Mouse (Mus musculus): ENCODE data around the gene Shroom3.

Gene Shroom3

GRCm38 (mm10) chr5:92683351-92683807 lies at the start of gene Shroom3:
Shroom3 (plus strand) TSS chr5:92683435.
- no peak for DNase-seq (ENCODE audit: low read depth, low spot score)

DNA sequence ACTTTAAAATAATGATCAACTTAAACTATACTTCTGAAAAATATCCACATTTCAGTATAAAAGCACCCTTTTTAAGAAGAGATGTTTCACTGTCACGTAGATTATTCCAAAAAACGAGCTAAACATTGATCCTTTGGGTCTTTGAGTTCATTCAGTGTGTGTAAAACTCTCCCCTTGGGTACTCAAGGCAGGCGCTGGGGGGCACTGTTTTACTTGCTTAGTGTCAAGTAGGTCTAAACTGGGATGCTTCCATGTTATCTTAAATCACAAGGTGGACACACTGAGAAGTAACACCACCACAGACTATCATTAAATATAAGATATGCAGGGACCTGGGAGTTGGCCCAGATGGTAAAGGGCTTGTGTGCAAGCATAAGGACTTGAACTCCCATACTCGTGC lies 49.7 kb upstream of the Shroom3 start:
- DNase-seq (ENCODE audit: low read depth, low spot score), result no peak

GRCm38 (mm10) chr5:92634916-92635315 lies 48.3 kb upstream of the Shroom3 start:
- DNase-seq (ENCODE audit: low read depth, low spot score), result no peak

DNA sequence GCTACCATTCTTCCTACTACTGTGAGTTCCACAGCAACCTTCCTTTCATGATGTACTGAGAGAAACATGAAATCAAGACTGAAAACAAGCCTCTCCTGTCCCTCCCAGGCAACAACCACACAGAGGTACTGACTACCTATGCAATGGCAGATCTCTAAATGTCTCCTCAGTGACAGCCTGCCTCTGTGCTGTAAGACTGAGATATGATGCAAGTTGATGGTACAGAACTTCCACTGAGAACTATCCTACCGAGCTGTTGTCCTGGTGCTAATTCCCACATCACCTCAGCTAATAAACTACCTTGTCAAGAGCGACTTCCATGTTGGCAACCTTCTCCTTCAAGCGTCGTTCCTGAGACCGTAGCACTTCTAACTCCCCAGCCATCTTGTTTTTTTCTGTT lies 47.3 kb upstream of the Shroom3 start:
- DNase-seq (ENCODE audit: low read depth, low spot score), result no peak

- no peak for DNase-seq (ENCODE audit: low read depth, low spot score)
Measured at GRCm38 (mm10) chr5:92640861-92641260, 42.4 kb upstream of the Shroom3 start.

- no peak for DNase-seq (ENCODE audit: low read depth, low spot score)
Measured at GRCm38 (mm10) chr5:92656256-92656655, 27.0 kb upstream of the Shroom3 start.

DNA sequence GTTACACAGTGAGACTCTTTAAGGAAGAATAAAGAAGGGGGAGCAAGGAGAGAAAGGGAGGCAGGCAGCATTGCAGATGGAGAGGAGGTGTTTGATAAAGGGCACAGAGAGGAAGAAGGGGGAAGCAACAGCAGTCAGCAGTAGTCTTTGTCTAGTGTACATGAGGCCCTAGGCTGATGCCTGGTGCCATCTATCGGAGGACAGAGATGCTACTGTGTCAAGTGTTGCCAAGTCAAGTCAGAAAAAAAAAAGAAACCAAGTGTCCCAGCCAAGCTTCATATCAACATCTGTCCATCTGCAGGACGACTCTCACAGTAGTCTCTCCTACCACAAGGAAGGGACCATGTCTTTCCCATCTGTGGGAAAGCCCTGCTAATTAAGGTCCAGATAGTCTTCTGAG lies 18.9 kb upstream of the Shroom3 start:
- no peak for DNase-seq (ENCODE audit: low read depth, low spot score)

DNA sequence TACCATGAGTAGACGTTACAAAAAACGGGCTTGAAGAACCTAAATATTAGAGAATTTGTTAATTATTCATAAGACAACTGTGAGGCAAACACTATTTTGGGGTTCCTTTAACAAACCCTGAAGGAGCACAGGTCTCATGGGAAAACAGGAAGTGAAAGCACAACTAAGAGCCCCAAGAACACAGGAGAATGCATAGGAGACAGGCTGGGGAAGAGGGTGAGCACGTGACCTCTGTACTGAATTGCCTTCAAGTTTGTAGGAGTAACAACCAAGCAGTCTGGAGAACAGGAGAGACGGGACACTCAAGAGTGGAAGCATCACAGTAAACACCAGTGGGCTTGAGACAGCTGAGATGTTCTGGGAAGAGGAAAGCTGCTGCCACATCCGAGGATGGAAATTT lies 16.4 kb upstream of the Shroom3 start:
- DNase-seq (ENCODE audit: low read depth, low spot score), result no peak

DNA sequence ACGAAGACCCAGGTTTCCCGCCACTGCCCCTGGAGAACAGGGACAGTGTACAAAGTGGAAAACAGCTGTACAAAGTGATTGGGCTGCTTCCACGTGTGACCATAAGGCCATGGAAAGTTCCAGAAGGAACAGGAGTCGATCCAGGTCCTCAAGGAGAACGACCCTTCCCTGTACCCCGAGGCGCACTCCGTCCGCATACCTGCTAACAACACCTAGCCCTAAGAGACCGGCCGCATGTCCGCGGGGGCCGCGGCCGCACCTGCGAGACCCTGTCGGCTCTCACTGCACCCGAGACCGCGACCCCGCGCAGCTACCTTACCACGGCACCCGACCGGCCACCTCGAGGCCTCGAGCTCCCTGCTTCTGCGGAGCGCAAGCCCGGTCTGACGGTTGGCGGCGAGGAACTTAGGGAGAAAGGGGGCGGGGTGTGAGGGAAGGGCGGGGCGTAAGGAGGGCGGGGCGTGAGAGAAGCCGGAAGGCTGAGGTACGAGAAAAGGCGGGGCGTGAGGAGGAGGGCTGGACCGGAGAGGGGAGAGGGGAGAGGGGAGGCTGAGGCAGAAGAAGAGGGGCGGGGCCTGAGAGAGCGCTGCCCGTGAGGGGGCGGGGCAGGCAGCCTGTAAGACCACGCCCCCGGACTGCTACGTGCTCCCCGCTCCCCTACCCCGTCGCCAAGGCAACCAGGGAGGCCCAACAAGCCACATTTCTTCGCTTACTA lies 8.2 kb upstream of the Shroom3 start, which contains the start of gene Ccdc158:
Gene Ccdc158 (minus strand): TSS at position 413 of the 715 bp plus-strand sequence.
- no peak for DNase-seq (ENCODE audit: low read depth, low spot score)

DNA sequence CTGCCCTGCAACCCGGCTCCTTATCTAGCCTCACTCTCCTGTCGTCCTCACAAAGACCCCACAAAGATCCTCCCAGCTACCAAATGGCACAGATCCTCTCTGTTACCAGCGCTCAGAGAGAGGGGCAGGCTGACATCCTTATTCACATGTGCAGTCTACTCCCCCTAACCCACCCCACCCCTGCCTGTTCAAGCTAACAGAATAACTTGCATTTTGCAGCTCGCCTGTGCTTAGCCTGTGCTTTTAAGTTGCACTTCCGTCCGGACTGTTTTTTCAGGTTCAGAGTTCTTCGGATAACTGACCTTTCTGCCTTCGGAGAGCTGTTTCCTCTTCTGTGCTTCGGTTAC lies 7.7 kb upstream of the Shroom3 start:
- no peak for DNase-seq (ENCODE audit: low read depth, low spot score)

DNA sequence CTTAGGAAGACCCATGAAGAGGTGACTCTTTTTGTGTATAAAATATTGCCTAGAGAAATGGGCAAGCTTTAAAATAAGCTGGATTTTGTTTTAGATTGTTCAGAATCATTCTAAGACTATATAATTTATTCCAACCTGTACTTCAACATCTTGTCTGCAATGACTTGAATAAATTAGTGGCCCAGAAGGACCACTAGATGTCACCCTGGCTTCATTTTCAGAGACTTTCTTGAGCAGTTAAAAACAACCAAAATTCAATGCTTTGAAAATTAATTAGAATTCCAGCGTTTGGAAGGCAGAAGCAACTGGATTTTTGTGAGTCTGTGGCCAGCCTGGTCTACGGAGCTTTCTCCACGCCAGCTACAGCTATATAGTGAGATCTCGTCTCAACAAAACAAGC lies 3.8 kb upstream of the Shroom3 start:
- DNase-seq (ENCODE audit: low read depth, low spot score), result no peak

- no peak for DNase-seq (ENCODE audit: low read depth, low spot score)
Measured at GRCm38 (mm10) chr5:92681861-92682260, 1.4 kb upstream of the Shroom3 start.

DNA sequence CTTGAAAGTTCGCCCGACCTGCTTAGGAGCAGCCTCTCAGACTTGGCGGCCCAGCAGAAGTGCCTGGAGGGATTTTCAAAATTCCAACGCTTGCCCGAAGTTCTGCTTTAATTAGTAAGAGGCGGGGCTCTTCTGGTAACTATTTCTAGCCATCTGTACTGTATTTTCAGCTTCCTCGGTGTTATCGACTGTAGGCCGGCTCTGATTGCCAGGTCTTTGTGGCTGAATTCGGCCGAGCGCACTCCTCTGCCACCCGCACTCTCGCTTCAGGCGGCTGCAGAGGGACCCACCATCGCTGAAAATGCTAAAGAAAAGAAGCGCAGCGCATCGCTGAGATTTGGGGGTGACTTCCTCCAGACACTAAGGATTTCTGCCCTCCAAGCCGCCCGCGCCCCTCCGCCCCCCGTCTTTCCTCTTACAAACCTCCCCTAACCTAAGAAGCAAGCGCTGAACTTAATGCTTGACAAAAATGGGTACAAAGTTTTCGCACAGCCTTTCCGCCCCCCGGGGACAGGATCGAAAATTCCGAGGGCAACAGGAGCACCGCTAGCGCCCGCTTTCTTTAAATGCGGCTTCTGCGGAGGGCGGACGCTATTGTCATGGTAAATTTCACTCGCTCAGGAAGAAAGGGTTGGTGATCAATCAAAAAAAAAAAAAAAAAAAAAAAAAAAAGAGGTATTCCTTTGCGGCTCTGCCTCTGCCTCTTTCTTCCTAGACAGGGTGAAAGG lies 450 bp upstream of the Shroom3 start:
- no peak for DNase-seq (ENCODE audit: low read depth, low spot score)

DNA sequence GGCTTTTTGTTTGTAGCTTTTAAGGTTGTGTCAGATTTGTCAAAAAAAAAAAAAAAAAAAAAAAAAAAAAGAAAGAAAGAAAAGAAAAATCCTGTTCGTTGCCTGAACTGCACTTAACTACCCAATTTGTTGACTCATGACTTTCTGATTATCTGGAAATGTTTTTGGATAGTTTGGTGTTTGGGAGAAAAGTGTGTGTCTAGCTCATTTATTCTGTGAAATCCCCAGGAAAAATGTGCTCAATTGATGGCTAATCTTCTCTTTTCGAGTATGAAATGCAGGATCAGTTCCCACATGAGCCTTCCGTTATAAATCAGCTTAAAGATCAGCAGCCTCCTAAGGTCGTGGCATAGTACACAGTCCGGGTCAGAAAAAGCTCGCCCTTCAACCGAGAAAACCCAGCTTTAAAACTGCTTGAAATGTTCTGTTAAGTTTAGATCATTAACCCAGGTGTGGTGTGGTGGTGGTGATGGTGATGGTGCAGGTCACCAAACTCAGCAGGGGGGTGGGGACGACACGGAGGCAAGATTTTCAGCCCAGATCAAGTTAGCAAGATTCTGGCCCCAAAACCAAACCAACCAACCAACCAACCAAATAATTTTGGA lies 738 bp downstream of the Shroom3 start:
- DNase-seq (ENCODE audit: low read depth, low spot score), result no peak

GRCm38 (mm10) chr5:92684715-92685460 lies 1.7 kb downstream of the Shroom3 start:
- DNase-seq (ENCODE audit: low read depth, low spot score), result no peak

DNA sequence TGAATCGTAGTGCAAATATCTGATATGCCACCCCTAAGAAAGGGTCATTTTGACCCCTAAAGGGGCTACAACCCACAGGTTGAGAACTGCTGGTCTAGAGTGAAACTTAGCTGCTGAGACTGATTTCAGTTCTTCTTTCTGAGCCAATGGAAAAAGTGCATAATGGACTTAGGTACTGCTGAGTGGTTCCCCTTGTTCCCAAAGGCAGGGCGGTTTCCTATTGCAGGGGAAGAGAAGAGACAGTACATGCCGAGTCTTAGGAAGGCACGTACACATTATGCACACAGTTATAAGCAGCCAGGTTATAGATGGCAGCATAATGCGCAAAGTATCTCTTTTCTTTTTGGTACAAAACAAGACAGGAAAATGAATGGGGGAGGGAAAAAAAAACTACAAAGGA lies 4.9 kb downstream of the Shroom3 start:
- no peak for DNase-seq (ENCODE audit: low read depth, low spot score)

DNA sequence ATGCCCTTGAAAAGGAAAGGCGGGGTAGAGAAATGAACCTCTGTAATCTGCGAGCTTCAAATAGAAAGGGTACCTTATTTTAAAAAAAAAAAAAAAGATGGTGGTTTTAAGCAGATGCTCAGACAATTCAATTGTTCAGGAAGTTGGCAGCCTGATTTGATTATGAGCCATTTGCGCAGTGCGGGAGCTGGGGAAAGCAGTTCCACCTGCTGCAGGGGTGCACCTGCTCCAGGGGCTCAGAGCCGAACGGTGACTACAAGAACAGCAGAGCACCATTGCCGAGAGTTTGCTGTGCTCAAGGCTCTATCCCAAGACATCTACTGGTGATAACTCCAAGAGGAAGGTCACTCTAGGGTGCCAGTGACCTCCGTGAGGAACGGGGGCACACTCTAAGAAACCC lies 5.3 kb downstream of the Shroom3 start:
- DNase-seq (ENCODE audit: low read depth, low spot score), result no peak

- DNase-seq (ENCODE audit: low read depth, low spot score), result no peak
Measured at GRCm38 (mm10) chr5:92692206-92693007, 9.2 kb downstream of the Shroom3 start.

GRCm38 (mm10) chr5:92693744-92694143 lies 10.5 kb downstream of the Shroom3 start:
- DNase-seq (ENCODE audit: low read depth, low spot score), result no peak

DNA sequence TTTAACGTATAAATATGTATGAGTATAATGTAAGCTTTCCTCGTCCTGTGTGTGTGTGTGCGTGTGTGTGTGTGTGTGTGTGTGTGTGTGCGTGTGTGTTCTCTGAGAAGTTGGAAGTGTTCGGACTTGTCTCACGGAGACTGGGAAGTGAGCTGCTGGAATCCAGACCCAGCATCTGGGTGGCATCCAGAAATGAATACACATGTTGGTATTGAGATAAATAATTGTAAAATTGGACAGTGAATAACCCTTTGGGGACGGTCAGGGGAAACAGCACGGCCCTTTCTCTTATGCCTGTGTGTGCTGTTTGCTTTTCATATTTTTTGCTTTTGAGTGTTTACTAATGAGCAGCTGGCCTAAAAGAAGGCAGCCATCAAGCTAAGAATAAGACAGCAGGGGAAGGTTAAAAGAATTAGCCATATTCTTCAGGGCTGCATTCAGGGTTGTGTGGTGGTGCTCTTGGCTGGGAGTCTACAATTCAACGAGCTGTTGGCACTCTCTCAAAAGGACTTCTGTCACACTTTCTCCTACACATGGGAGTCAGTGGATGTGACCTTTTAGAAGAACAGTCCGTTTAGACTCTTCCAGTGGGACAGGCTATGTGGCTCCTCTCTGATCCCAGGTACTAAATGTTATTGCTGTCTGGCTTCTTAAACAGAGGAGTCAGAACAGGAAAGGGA lies 11.2 kb downstream of the Shroom3 start:
- no peak for DNase-seq (ENCODE audit: low read depth, low spot score)

All from brain, embryonic 18.5 days (tissue).